Mouse (Mus musculus) kidney, embryonic 14.5 days (tissue): ENCODE data around the gene Cmip. TPM values are rescaled to one million over a fixed set of nuclear protein-coding genes. Genes with fewer than 3 reads are reported as not detected.
A peak's percentile ranks its signal among the peaks of the same experiment; 100 is the strongest.

Source experiments
- ATAC-seq: fragments of 200-750 bp; cut with Nextera tagmentation; 2 replicates; pipeline ENCODE4 v1.8.0; 2017; ENCODE audit warnings: moderate number of reproducible peaks, mild to moderate bottlenecking, moderate TSS enrichment, moderate library complexity; ENCODE audit not compliant: low FRiP score, low TSS enrichment
- H3K27ac ChIP-seq: fragments of 300-500 bp; sonication (generic); 2 replicates; pipeline ENCODE4 v1.5.1; 2014; ENCODE audit warnings: low read depth, mild to moderate bottlenecking, low read length, moderate library complexity, mixed read lengths
- H3K27me3 ChIP-seq: fragments of 300-500 bp; sonication (generic); 2 replicates; pipeline ENCODE4 v1.6.1; 2014; ENCODE audit warnings: mild to moderate bottlenecking, low read length; ENCODE audit not compliant: control insufficient read depth, insufficient read depth
- H3K36me3 ChIP-seq: fragments of 300-500 bp; sonication (generic); 2 replicates; pipeline ENCODE4 v1.6.1; 2014; ENCODE audit warnings: low read length, mixed read lengths; ENCODE audit not compliant: control insufficient read depth, insufficient read depth
- H3K4me1 ChIP-seq: fragments of 300-500 bp; sonication (generic); 2 replicates; pipeline ENCODE4 v1.6.1; 2014; ENCODE audit warnings: low read length, mixed read lengths; ENCODE audit not compliant: control insufficient read depth, insufficient read depth
- H3K4me2 ChIP-seq: fragments of 300-500 bp; sonication (generic); replicated peaks from 2 replicates; pipeline ENCODE4 v1.6.1; 2014; ENCODE audit warnings: low read depth, mild to moderate bottlenecking, low read length
- H3K4me3 ChIP-seq: fragments of 300-500 bp; sonication (generic); 2 replicates; pipeline ENCODE4 v1.5.1; 2014; ENCODE audit warnings: mild to moderate bottlenecking, low read length
- H3K9ac ChIP-seq: fragments of 300-500 bp; sonication (generic); 2 replicates; pipeline ENCODE4 v1.6.1; 2014; ENCODE audit warnings: low read depth, mild to moderate bottlenecking, low read length, moderate library complexity
- H3K9me3 ChIP-seq: fragments of 300-500 bp; sonication (generic); 2 replicates; pipeline ENCODE4 v1.6.1; 2016; ENCODE audit warnings: low read length; ENCODE audit not compliant: control insufficient read depth
- WGBS: fragments of 180-500 bp; shearing (Covaris S2); extraction: QIAGEN DNeasy Blood & Tissue Kit; methylation state at CpG from one replicate; pipeline ENCODE4 v1.1.7; 2014; 5-methylcytosine and 5-hydroxymethylcytosine counted together
- polyA plus RNA-seq: library from polyadenylated mRNA; unstranded; fragments of >200 nt; fragmentation: Nextera tagmentation; extraction: Ambion mirVana; gene quantifications from 2 replicates; pipeline ENCODE4 v1.2.1, GENCODE M21; 2014

Cmip gene
- polyA plus RNA-seq, 1 experiment from 2014 or later = 22.9 TPM

DNA sequence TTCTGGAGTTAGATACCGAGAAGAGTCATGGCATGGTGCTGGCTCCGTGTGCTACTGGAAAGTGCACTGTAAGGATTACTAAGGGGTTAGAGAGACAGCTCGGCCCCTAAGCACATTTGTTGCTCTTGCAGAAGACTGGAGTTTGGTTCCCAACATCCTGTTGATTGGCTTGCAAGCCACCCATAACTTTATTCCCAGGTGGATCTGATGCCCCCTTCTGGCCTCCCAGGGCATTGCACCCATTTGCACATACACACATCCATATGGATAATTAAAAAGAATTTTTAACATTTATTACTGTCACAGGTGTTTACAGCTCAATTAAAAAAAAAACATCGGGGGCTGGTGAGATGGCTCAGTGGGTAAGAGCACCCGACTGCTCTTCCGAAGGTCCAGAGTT is 207.7 kb downstream of the Cmip start:
- peaks cover 3% of the 10 kb centered on the region; the same call in 1 of the 2 replicates for H3K36me3 ChIP-seq
- no peak overlapping the region for H3K27ac ChIP-seq
- H3K9me3 ChIP-seq = no peaks in the 10 kb centered on the region
- H3K27me3 ChIP-seq = no peaks in the 10 kb centered on the region
- 96% methylated on average over 6 of the region's 6 CpGs for WGBS
- no peak for ATAC-seq
- no peak overlapping the region for H3K4me3 ChIP-seq
- H3K4me2 ChIP-seq = no peak overlapping the region
- peaks cover under 1% of the 10 kb centered on the region; the same call in 1 of the 2 replicates for H3K4me1 ChIP-seq
- H3K9ac ChIP-seq = no peak overlapping the region

DNA sequence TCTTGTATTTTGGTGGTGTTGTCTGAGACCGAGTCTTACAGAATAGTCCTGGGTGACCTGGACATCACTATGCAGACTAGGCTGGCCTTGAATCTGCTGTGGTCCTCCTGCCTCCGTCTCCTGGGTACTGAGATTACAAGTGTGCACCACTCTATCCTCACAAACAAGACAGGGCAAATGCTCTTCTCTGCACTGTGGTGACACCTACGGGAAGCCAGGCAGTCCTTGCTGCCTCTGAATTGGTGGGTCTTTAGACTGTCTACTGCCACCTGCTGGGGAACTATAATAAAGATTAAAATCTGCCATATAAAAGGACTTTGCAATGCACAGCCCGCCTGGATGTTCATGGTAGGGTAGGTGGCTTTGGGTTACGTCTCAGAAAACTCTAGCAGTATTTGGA is 208.4 kb downstream of the Cmip start:
- Histone ChIP-seq H3K27me3 (no peaks in the 10 kb centered on the region), H3K9ac (no peak overlapping the region), H3K4me2 (no peak overlapping the region), H3K36me3 (0 out of 2 replicates have a peak, but pooled peaks cover 3% of the 10 kb centered on the region), H3K27ac (no peak overlapping the region), H3K4me3 (no peak overlapping the region), H3K9me3 (no peaks in the 10 kb centered on the region), H3K4me1 (peaks cover 7% of the 10 kb centered on the region)
- peak; percentile 58; the same call in 1 of the 2 replicates for ATAC-seq
- WGBS = 39% methylated on average over 5 of the region's 5 CpGs

DNA sequence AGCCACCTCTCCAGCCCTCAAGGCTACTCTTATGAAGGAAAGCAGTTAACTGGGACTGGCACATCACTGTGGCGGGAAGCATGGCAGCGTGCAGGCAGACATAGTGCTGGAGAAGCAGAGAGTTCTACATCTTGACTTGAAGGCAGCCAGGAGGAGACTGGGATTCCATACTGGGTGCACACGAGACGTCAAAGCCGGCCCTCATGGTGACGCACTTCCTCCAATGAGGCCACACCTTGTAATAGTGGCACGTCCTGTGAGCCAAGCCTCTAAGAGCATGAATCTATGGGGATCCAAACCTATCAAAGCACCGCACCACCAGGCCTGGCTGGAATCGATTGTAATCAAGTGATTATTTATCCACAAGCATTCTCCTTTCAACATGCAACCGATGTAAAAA is 210.6 kb downstream of the Cmip start:
- no peak for ATAC-seq
- H3K4me2 ChIP-seq = no peak overlapping the region
- no peak overlapping the region for H3K27ac ChIP-seq
- H3K9me3 ChIP-seq = no peaks in the 10 kb centered on the region
- H3K4me3 ChIP-seq = no peak overlapping the region
- H3K36me3 ChIP-seq = no peaks in the 10 kb centered on the region
- no peak overlapping the region for H3K9ac ChIP-seq
- WGBS = 86% methylated on average over 10 of the region's 10 CpGs
- H3K27me3 ChIP-seq = no peaks in the 10 kb centered on the region
- H3K4me1 ChIP-seq = peaks cover 7% of the 10 kb centered on the region

DNA sequence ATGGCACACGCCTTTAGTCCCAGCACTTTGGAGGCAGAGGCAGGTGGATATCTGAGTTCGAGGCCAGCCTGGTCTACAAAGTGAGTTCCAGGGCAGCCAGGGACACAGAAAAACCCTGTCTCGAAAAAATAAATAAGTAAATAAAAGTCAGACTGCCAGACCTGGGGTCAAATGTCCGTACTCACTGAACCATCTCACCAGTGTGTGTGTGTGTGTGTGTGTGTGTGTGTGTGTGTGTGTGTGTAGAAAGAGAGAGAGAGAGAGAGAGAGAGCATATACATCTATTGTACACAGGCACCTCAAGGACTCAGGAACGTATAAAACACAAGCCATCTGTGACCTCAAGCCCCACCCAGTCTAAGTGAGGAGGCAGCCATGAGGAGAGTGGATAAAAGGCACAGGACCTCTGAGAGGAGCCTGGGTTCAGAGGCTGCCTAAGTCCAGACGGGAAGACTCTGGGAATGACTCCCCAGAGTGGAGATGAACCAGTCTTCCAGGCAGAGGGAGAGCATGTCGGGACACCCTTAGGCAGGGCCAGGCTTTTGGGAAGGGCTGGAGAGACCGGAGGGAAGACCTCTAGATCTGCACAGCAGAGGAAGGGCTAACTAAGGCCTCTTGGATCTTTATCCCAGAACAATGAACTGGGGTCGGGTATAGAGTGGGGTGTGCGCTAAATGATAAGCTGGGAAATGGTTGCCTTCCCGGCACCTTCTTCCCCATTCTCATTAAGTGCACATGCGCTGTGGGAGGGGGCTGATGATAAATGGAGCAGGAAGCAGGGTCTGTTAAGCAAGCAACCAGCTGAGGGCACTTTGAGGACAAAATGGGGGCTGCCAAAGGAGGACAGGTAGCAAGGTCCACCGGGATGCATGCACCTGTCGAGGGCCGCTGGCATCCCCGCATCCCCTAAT is 212.8 kb downstream of the Cmip start:
- H3K9me3 ChIP-seq = no peaks in the 10 kb centered on the region
- ATAC-seq = peak; percentile 50
- H3K36me3 ChIP-seq = no peaks in the 10 kb centered on the region
- H3K27me3 ChIP-seq = no peaks in the 10 kb centered on the region
- H3K27ac ChIP-seq = peak overlapping the region; percentile 57
- H3K9ac ChIP-seq = peak overlapping the region; percentile 37
- WGBS = 21% methylated on average over 16 of the region's 16 CpGs
- H3K4me3 ChIP-seq = peak overlapping the region; percentile 20; the same call in 1 of the 2 replicates
- H3K4me2 ChIP-seq = peak overlapping the region; percentile 37
- peaks cover 7% of the 10 kb centered on the region for H3K4me1 ChIP-seq

DNA sequence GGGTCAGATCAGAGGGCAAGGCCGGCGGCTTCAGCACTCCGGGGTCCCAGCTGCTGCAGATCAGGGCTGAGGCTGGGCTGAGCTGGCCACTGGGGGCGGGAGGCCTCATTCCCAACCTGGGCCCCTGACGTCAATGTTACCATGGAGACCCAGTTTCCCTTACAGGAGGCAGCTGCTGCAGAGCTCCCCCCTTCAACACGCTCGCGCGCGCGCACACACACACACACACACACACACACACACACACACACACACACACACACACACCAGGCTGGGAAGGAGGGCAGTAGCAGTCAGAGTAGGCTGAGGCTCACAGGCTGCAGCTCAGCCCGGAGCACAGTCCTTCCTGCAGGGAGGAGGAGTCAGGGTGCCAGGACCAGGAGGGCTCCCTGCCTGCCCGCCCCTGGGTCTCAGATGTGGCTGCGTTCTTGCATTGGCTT is 213.5 kb downstream of the Cmip start:
- Histone ChIP-seq H3K4me3 (peak overlapping the region; percentile 20; the same call in 1 of the 2 replicates), H3K9ac (peak overlapping the region; percentile 37; the same call in 1 of the 2 replicates), H3K4me2 (peak overlapping the region; percentile 37), H3K27me3 (no peaks in the 10 kb centered on the region), H3K4me1 (peaks cover 7% of the 10 kb centered on the region), H3K27ac (peak overlapping the region; percentile 57), H3K9me3 (no peaks in the 10 kb centered on the region), H3K36me3 (no peaks in the 10 kb centered on the region)
- WGBS = under 1% methylated on average over 14 of the region's 14 CpGs
- ATAC-seq = peak; percentile 92

DNA sequence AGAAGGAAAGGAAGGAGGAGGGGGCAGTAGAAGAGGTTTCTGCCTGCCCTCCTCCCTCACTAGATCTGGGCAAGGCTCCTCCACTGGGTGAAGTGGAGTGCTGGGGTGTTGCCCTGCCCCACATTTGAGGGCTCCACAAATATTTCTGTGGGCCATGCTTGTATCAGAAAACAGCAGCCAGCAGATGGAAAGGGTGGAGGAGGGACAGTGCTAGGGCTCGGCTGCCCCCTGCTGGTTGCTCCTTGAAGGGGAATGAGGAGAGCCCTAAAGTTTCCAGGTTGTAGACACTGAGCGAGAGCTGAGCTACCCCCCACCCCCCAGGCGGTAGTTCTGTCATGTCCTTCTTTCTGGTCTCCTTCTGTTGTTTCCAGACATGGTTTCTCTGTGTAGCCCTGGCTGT is 214.3 kb downstream of the Cmip start:
- peaks cover 7% of the 10 kb centered on the region for H3K4me1 ChIP-seq
- H3K9me3 ChIP-seq = no peaks in the 10 kb centered on the region
- peak overlapping the region; percentile 10; the same call in 1 of the 2 replicates for H3K27ac ChIP-seq
- no peak for ATAC-seq
- no peak overlapping the region for H3K4me2 ChIP-seq
- no peaks in the 10 kb centered on the region for H3K27me3 ChIP-seq
- no peak overlapping the region for H3K4me3 ChIP-seq
- 31% methylated on average over 3 of the region's 3 CpGs for WGBS
- no peak overlapping the region for H3K9ac ChIP-seq
- no peaks in the 10 kb centered on the region for H3K36me3 ChIP-seq

DNA sequence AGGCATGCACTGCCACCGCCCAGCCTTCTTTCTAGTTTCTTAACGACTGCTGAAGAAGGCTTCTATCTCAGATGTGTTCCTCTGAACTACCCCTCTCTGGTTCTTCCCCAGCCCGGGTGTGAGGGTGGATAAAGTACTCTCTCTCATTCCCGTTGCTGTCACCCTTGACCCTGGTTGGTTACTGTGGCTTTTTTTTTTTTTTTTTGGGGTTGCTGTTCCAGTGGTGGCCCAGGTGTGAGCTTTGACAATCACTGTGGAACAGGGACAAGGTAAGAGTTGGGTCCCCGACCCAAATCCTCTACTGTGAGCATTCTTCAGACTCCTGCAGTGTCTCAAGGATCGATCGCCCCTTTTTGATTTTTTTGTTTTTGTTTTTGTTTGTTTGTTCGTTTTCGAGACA is 214.8 kb downstream of the Cmip start:
- no peaks in the 10 kb centered on the region for H3K9me3 ChIP-seq
- H3K4me2 ChIP-seq = no peak overlapping the region
- no peak overlapping the region for H3K9ac ChIP-seq
- H3K27me3 ChIP-seq = no peaks in the 10 kb centered on the region
- peaks cover 7% of the 10 kb centered on the region for H3K4me1 ChIP-seq
- no peak overlapping the region for H3K27ac ChIP-seq
- no peaks in the 10 kb centered on the region for H3K36me3 ChIP-seq
- no peak overlapping the region for H3K4me3 ChIP-seq
- WGBS = 75% methylated on average over 9 of the region's 9 CpGs
- ATAC-seq = no peak

DNA sequence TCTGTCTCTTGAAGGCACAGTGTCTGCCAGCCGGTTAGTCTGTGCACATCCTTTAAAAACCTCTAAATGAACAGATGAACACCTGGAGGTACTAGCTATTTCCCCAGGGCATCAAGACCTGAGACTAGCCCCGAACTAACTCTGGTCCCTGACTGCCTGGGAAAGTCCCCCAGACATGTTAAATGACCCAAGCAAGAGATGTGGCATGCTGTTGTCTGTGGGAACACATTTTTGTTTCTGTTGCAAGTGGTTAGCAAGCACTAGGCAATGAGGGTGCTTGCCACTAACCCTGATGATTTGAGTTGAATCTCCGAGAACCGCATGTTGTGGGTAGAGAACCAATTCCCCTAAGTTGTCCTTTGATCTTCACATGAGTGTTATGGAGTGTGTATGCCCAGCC is 215.5 kb downstream of the Cmip start:
- Histone ChIP-seq H3K4me2 (no peak overlapping the region), H3K9me3 (no peaks in the 10 kb centered on the region), H3K9ac (no peak overlapping the region), H3K27ac (no peak overlapping the region), H3K36me3 (no peaks in the 10 kb centered on the region), H3K27me3 (no peaks in the 10 kb centered on the region), H3K4me3 (no peak overlapping the region), H3K4me1 (peaks cover 7% of the 10 kb centered on the region)
- ATAC-seq = no peak
- WGBS = 78% methylated on average over 4 of the region's 4 CpGs

DNA sequence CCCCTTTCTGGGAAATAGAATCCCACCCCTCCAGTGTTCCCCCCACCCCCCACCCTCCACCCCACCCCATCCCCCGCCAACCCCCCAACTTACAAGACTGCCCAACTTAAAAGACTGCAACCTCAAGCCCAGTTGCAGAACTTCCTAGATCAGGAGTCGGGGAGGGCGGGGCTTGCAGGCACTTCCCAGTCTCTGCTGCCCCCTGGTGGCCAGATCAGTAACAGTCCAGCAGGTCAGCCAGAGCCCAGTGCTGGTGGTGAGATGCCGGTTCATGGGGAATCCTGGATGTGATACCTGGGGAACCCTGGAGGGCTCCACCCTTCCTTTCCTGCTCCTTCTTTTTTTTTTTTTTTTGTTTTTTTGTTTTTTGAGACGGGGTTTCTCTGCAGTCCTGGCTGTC is 218.1 kb downstream of the Cmip start:
- Histone ChIP-seq H3K4me3 (no peak overlapping the region), H3K36me3 (no peaks in the 10 kb centered on the region), H3K9ac (no peak overlapping the region), H3K4me1 (peaks cover 2% of the 10 kb centered on the region), H3K27me3 (no peaks in the 10 kb centered on the region), H3K4me2 (no peak overlapping the region), H3K9me3 (no peaks in the 10 kb centered on the region; the same call in 1 of the 2 replicates), H3K27ac (no peak overlapping the region)
- peak; percentile 47 for ATAC-seq
- 5% methylated on average over 5 of the region's 5 CpGs for WGBS
